Mouse (Mus musculus): Measurements from ENCODE around the gene Dpf2. TPM values are rescaled to one million over a fixed set of nuclear protein-coding genes. Genes with fewer than 3 reads are reported as not detected.

Gene Dpf2
- total and polyA plus RNA-seq, 2 experiments from 2014 or later = 69.5 to 77.4 TPM

- Histone ChIP-seq H3K36me3 (ENCODE audit: insufficient read depth, low read length) (peaks cover 8% of the 10 kb centered on the region; the same call in 1 of the 2 replicates), H3K27ac (no peak overlapping the region), H3K4me2 (ENCODE audit: low read depth, low read length) (no peak overlapping the region), H3K9ac (replicated peaks; ENCODE audit: low read length) (no peak overlapping the region), H3K4me1 (ENCODE audit: insufficient read depth, low read length) (peaks cover 14% of the 10 kb centered on the region), H3K4me3 (ENCODE audit: low read length) (no peak overlapping the region), H3K27me3 (ENCODE audit: insufficient read depth, low read length) (no peaks in the 10 kb centered on the region), H3K9me3 (ENCODE audit: low read length) (no peaks in the 10 kb centered on the region)
- no peak for TF ChIP-seq CTCF (IDR thresholded peaks at IDR 0.05; ENCODE audit: low read depth)
- ATAC-seq (no peak), DNase-seq (ENCODE audit: low spot score) (no peak)
- 48% methylated on average over 6 of the region's 6 CpGs for WGBS
Measured at GRCm38 (mm10) chr19:5871683-5872082, 41.1 kb downstream of the Dpf2 start.

GRCm38 (mm10) chr19:5871273-5871672 lies 41.5 kb downstream of the Dpf2 start:
- Histone ChIP-seq H3K27ac (no peak overlapping the region; the same call in 1 of the 2 replicates), H3K4me2 (ENCODE audit: low read depth, low read length) (no peak overlapping the region), H3K9ac (replicated peaks; ENCODE audit: low read length) (no peak overlapping the region), H3K4me3 (ENCODE audit: low read length) (no peak overlapping the region), H3K36me3 (ENCODE audit: insufficient read depth, low read length) (peaks cover 8% of the 10 kb centered on the region; the same call in 1 of the 2 replicates), H3K27me3 (ENCODE audit: insufficient read depth, low read length) (no peaks in the 10 kb centered on the region), H3K4me1 (ENCODE audit: insufficient read depth, low read length) (peaks cover 14% of the 10 kb centered on the region), H3K9me3 (ENCODE audit: low read length) (no peaks in the 10 kb centered on the region)
- ATAC-seq = peak; percentile 19; the same call in 1 of the 2 replicates
- TF ChIP-seq CTCF (IDR thresholded peaks at IDR 0.05; ENCODE audit: low read depth) = no peak
- 6% methylated on average over 5 of the region's 7 CpGs for WGBS
- peak; percentile 22 for DNase-seq (ENCODE audit: low spot score)

GRCm38 (mm10) chr19:5868096-5868495 lies 44.7 kb downstream of the Dpf2 start:
- H3K4me3 ChIP-seq (ENCODE audit: low read length) = no peak overlapping the region
- DNase-seq (ENCODE audit: low spot score) (no peak), ATAC-seq (no peak)
- H3K9me3 ChIP-seq (ENCODE audit: low read length) = no peaks in the 10 kb centered on the region
- TF ChIP-seq CTCF (IDR thresholded peaks at IDR 0.05; ENCODE audit: low read depth) = no peak
- no peak overlapping the region for H3K4me2 ChIP-seq (ENCODE audit: low read depth, low read length)
- WGBS = 91% methylated on average over 6 of the region's 6 CpGs
- H3K9ac ChIP-seq (replicated peaks; ENCODE audit: low read length) = no peak overlapping the region
- H3K27me3 ChIP-seq (ENCODE audit: insufficient read depth, low read length) = no peaks in the 10 kb centered on the region
- H3K27ac ChIP-seq = no peak overlapping the region
- no peaks in the 10 kb centered on the region for H3K4me1 ChIP-seq (ENCODE audit: insufficient read depth, low read length)
- H3K36me3 ChIP-seq (ENCODE audit: insufficient read depth, low read length) = peaks cover 16% of the 10 kb centered on the region; the same call in 1 of the 2 replicates

- no peak for ATAC-seq
- Histone ChIP-seq H3K36me3 (ENCODE audit: insufficient read depth, low read length) (peaks cover 28% of the 10 kb centered on the region), H3K9ac (replicated peaks; ENCODE audit: low read length) (no peak overlapping the region), H3K4me1 (ENCODE audit: insufficient read depth, low read length) (no peaks in the 10 kb centered on the region), H3K27me3 (ENCODE audit: insufficient read depth, low read length) (no peaks in the 10 kb centered on the region), H3K4me3 (ENCODE audit: low read length) (no peak overlapping the region), H3K27ac (no peak overlapping the region), H3K4me2 (ENCODE audit: low read depth, low read length) (no peak overlapping the region), H3K9me3 (ENCODE audit: low read length) (no peaks in the 10 kb centered on the region)
- no peak for TF ChIP-seq CTCF (IDR thresholded peaks at IDR 0.05; ENCODE audit: low read depth)
- 94% methylated on average over 20 of the region's 20 CpGs for WGBS
- DNase-seq (ENCODE audit: low spot score) = no peak
Measured at GRCm38 (mm10) chr19:5864710-5865398, 48.0 kb downstream of the Dpf2 start.

GRCm38 (mm10) chr19:5863776-5864175 lies 49.0 kb downstream of the Dpf2 start:
- 97% methylated on average over 5 of the region's 5 CpGs for WGBS
- Histone ChIP-seq H3K27ac (no peak overlapping the region), H3K9me3 (ENCODE audit: low read length) (no peaks in the 10 kb centered on the region), H3K9ac (replicated peaks; ENCODE audit: low read length) (no peak overlapping the region), H3K4me1 (ENCODE audit: insufficient read depth, low read length) (no peaks in the 10 kb centered on the region), H3K4me3 (ENCODE audit: low read length) (no peak overlapping the region), H3K36me3 (ENCODE audit: insufficient read depth, low read length) (peaks cover 22% of the 10 kb centered on the region), H3K27me3 (ENCODE audit: insufficient read depth, low read length) (no peaks in the 10 kb centered on the region), H3K4me2 (ENCODE audit: low read depth, low read length) (no peak overlapping the region)
- TF ChIP-seq CTCF (IDR thresholded peaks at IDR 0.05; ENCODE audit: low read depth) = no peak
- DNase-seq (ENCODE audit: low spot score) (no peak), ATAC-seq (no peak)

GRCm38 (mm10) chr19:5862335-5863085 lies 50.3 kb downstream of the Dpf2 start:
- DNase-seq (ENCODE audit: low spot score) (no peak), ATAC-seq (no peak)
- H3K9ac ChIP-seq (replicated peaks; ENCODE audit: low read length) = no peak overlapping the region
- H3K27ac ChIP-seq = no peak overlapping the region
- TF ChIP-seq CTCF (IDR thresholded peaks at IDR 0.05; ENCODE audit: low read depth) = peak; percentile 19; the same call in 1 of the 2 replicates
- H3K4me3 ChIP-seq (ENCODE audit: low read length) = no peak overlapping the region
- 98% methylated on average over 14 of the region's 14 CpGs for WGBS
- H3K27me3 ChIP-seq (ENCODE audit: insufficient read depth, low read length) = no peaks in the 10 kb centered on the region
- H3K4me2 ChIP-seq (ENCODE audit: low read depth, low read length) = no peak overlapping the region
- no peaks in the 10 kb centered on the region for H3K9me3 ChIP-seq (ENCODE audit: low read length)
- H3K4me1 ChIP-seq (ENCODE audit: insufficient read depth, low read length) = no peaks in the 10 kb centered on the region
- peaks cover 20% of the 10 kb centered on the region for H3K36me3 ChIP-seq (ENCODE audit: insufficient read depth, low read length)
